Mouse (Mus musculus) neural tube, embryonic 13.5 days (tissue): Measurements from ENCODE around the gene Uba52. TPM values are rescaled to one million over a fixed set of nuclear protein-coding genes. Genes with fewer than 3 reads are reported as not detected.

Experiments used
- polyA plus RNA-seq: library from polyadenylated mRNA; unstranded; fragments of >200 nt; fragmentation: Nextera tagmentation; extraction: Ambion mirVana; gene quantifications from 2 replicates; pipeline ENCODE4 v1.2.1, GENCODE M21; 2015

Gene Uba52
- polyA plus RNA-seq, 1 experiment from 2014 or later, result 800 TPM

Other genes starting within 250 kb of the Uba52 start
- 49.6 and 52.1 TPM in 2 replicates for gene Homer3, start 228.0 kb downstream of the Uba52 start, polyA plus RNA-seq
- 41.9 and 51.9 TPM in 2 replicates for gene Ddx49, start 208.3 kb downstream of the Uba52 start, polyA plus RNA-seq
- 271 and 278 TPM in 2 replicates for gene Cope, start 208.3 kb downstream of the Uba52 start, polyA plus RNA-seq
- gene Cers1, start 195.0 kb downstream of the Uba52 start, polyA plus RNA-seq, result 23.3 and 26.2 TPM in 2 replicates
- 2.4 and 3.3 TPM in 2 replicates for gene Gdf1, start 181.0 kb downstream of the Uba52 start, polyA plus RNA-seq
- 16.3 and 17.3 TPM in 2 replicates for gene Upf1, start 157.5 kb downstream of the Uba52 start, polyA plus RNA-seq
- 0.55 and 1.8 TPM in 2 replicates for gene Comp, start 137.2 kb downstream of the Uba52 start, polyA plus RNA-seq
- gene Crtc1, start 71.2 kb downstream of the Uba52 start, polyA plus RNA-seq, result 33.7 and 35.9 TPM in 2 replicates
- 25.6 and 27.6 TPM in 2 replicates for gene Klhl26, start 33.8 kb downstream of the Uba52 start, polyA plus RNA-seq
- gene Tmem59l, start 23.4 kb downstream of the Uba52 start, polyA plus RNA-seq, result 78.4 and 89.7 TPM in 2 replicates
- gene Crlf1, start 17.6 kb downstream of the Uba52 start, polyA plus RNA-seq, result 3.6 and 4.6 TPM in 2 replicates
- gene Rex1bd, start 4.0 kb downstream of the Uba52 start, polyA plus RNA-seq, result 143 and 153 TPM in 2 replicates
- gene Fkbp8, start 16.9 kb upstream of the Uba52 start, polyA plus RNA-seq, result 347 and 358 TPM in 2 replicates
- 46.7 and 46.9 TPM in 2 replicates for gene Kxd1, start 17.2 kb upstream of the Uba52 start, polyA plus RNA-seq
- gene Ell, start 28.7 kb upstream of the Uba52 start, polyA plus RNA-seq, result 15.6 and 16.5 TPM in 2 replicates
- 113 and 115 TPM in 2 replicates for gene Isyna1, start 83.6 kb upstream of the Uba52 start, polyA plus RNA-seq
- gene Ssbp4, start 98.1 kb upstream of the Uba52 start, polyA plus RNA-seq, result 117 and 141 TPM in 2 replicates
- gene Lrrc25, start 105.4 kb upstream of the Uba52 start, polyA plus RNA-seq, result 1.5 and 1.8 TPM in 2 replicates
- gene Gdf15, start 121.7 kb upstream of the Uba52 start, polyA plus RNA-seq, result not detected in 2 replicates
- 102 and 108 TPM in 2 replicates for gene Pgpep1, start 149.6 kb upstream of the Uba52 start, polyA plus RNA-seq
- gene Lsm4, start 162.4 kb upstream of the Uba52 start, polyA plus RNA-seq, result 214 and 215 TPM in 2 replicates
- 108 and 112 TPM in 2 replicates for gene Jund, start 188.1 kb upstream of the Uba52 start, polyA plus RNA-seq
- 0.08 and 0.17 TPM in 2 replicates for gene Iqcn, start 192.7 kb upstream of the Uba52 start, polyA plus RNA-seq
- not detected in 2 replicates for gene Gm3336, start 207.7 kb upstream of the Uba52 start, polyA plus RNA-seq
- gene Pde4c, start 212.9 kb upstream of the Uba52 start, polyA plus RNA-seq, result 0.18 and 0.26 TPM in 2 replicates
- gene Rab3a, start 243.9 kb upstream of the Uba52 start, polyA plus RNA-seq, result 402 and 417 TPM in 2 replicates